Mouse (Mus musculus) heart, embryonic 13.5 days (tissue): ENCODE measurements around the gene Dtx3. TPM values are rescaled to one million over a fixed set of nuclear protein-coding genes. Genes with fewer than 3 reads are reported as not detected.

Experiments used
- ATAC-seq: fragments of 200-750 bp; cut with Nextera tagmentation; 2 replicates; pipeline ENCODE4 v1.8.0; 2017; ENCODE audit warnings: moderate TSS enrichment; ENCODE audit not compliant: insufficient number of reproducible peaks, low FRiP score, low TSS enrichment; ENCODE audit errors: extremely low read depth
- H3K27ac ChIP-seq: fragments of 300-500 bp; sonication (generic); replicated peaks from 2 replicates; pipeline ENCODE4 v1.5.1; 2015; ENCODE audit warnings: moderate library complexity, mild to moderate bottlenecking, inconsistent platforms
- H3K27me3 ChIP-seq: fragments of 300-500 bp; sonication (generic); replicated peaks from 2 replicates; pipeline ENCODE4 v1.6.1; 2015; ENCODE audit warnings: mild to moderate bottlenecking, inconsistent platforms
- H3K36me3 ChIP-seq: fragments of 300-500 bp; sonication (generic); 2 replicates; pipeline ENCODE4 v1.6.1; 2015; ENCODE audit warnings: mild to moderate bottlenecking, inconsistent platforms
- H3K4me1 ChIP-seq: fragments of 300-500 bp; sonication (generic); 2 replicates; pipeline ENCODE4 v1.6.1; 2015; ENCODE audit warnings: inconsistent platforms
- H3K4me2 ChIP-seq: fragments of 300-500 bp; sonication (generic); 2 replicates; pipeline ENCODE4 v1.6.1; 2015; ENCODE audit warnings: inconsistent platforms, mild to moderate bottlenecking, moderate library complexity
- H3K4me3 ChIP-seq: fragments of 300-500 bp; sonication (generic); 2 replicates; pipeline ENCODE4 v1.5.1; 2015; ENCODE audit warnings: moderate library complexity, mild to moderate bottlenecking, inconsistent platforms
- H3K9ac ChIP-seq: fragments of 300-500 bp; sonication (generic); 2 replicates; pipeline ENCODE4 v1.6.1; 2015; ENCODE audit warnings: inconsistent platforms, mild to moderate bottlenecking, moderate library complexity
- H3K9me3 ChIP-seq: fragments of 300-500 bp; sonication (generic); 2 replicates; pipeline ENCODE4 v1.6.1; 2016; ENCODE audit warnings: inconsistent platforms
- WGBS: fragments of 180-500 bp; shearing (Covaris S2); methylation state at CpG from one replicate; pipeline ENCODE4 v1.1.7; 2015; ENCODE audit warnings: mixed read lengths; 5-methylcytosine and 5-hydroxymethylcytosine counted together
- polyA plus RNA-seq: library from polyadenylated mRNA; unstranded; fragments of >200 nt; fragmentation: Nextera tagmentation; extraction: Ambion mirVana; gene quantifications from 2 replicates; pipeline ENCODE4 v1.2.1, GENCODE M21; 2015

The Dtx3 gene
- polyA plus RNA-seq, 1 experiment from 2014 or later: 65.2 TPM

- Histone ChIP-seq H3K27ac (no peak overlapping the region), H3K9me3 (no peaks in the 10 kb centered on the region), H3K4me2 (no peak overlapping the region), H3K36me3 (peaks cover 33% of the 10 kb centered on the region), H3K27me3 (peaks cover 61% of the 10 kb centered on the region), H3K4me1 (peaks cover 40% of the 10 kb centered on the region), H3K9ac (no peak overlapping the region), H3K4me3 (no peak overlapping the region)
- 63% methylated on average over 9 of the region's 9 CpGs for WGBS
- ATAC-seq: no peak
These were observed 10.4 kb downstream of the Dtx3 start for GRCm38 (mm10) chr10:127185101-127185500.

- no peaks in the 10 kb centered on the region for H3K9me3 ChIP-seq
- H3K4me1 ChIP-seq: peaks cover 33% of the 10 kb centered on the region
- H3K4me2 ChIP-seq: peak overlapping the region; percentile 40
- H3K27me3 ChIP-seq: peaks cover 75% of the 10 kb centered on the region
- no peak for ATAC-seq
- H3K4me3 ChIP-seq: peak overlapping the region; percentile 23
- H3K9ac ChIP-seq: 0 out of 2 replicates have a peak overlapping the region, but pooled peaks have one; percentile 38
- H3K27ac ChIP-seq: no peak overlapping the region
- peaks cover 33% of the 10 kb centered on the region for H3K36me3 ChIP-seq
- WGBS: 19% methylated on average over 20 of the region's 20 CpGs
These were observed 11.8 kb downstream of the Dtx3 start for GRCm38 (mm10) chr10:127183759-127184158.

GRCm38 (mm10) chr10:127182624-127183023 lies 12.9 kb downstream of the Dtx3 start:
- H3K36me3 ChIP-seq: peaks cover 33% of the 10 kb centered on the region
- no peaks in the 10 kb centered on the region for H3K9me3 ChIP-seq
- no peak overlapping the region for H3K27ac ChIP-seq
- peak overlapping the region; percentile 40 for H3K4me2 ChIP-seq
- H3K4me1 ChIP-seq: peaks cover 36% of the 10 kb centered on the region
- WGBS: 80% methylated on average over 4 of the region's 4 CpGs
- no peak for ATAC-seq
- H3K9ac ChIP-seq: 0 out of 2 replicates have a peak overlapping the region, but pooled peaks have one; percentile 8
- peak overlapping the region; percentile 13; the same call in 1 of the 2 replicates for H3K4me3 ChIP-seq
- H3K27me3 ChIP-seq: peaks cover 85% of the 10 kb centered on the region

GRCm38 (mm10) chr10:127181566-127181965 lies 14.0 kb downstream of the Dtx3 start:
- peaks cover 36% of the 10 kb centered on the region for H3K4me1 ChIP-seq
- WGBS: 49% methylated on average over 6 of the region's 6 CpGs
- H3K9me3 ChIP-seq: no peaks in the 10 kb centered on the region
- H3K27ac ChIP-seq: no peak overlapping the region
- peaks cover 90% of the 10 kb centered on the region for H3K27me3 ChIP-seq
- peak overlapping the region; percentile 13; the same call in 1 of the 2 replicates for H3K4me3 ChIP-seq
- H3K9ac ChIP-seq: no peak overlapping the region; the same call in 1 of the 2 replicates
- peaks cover 27% of the 10 kb centered on the region for H3K36me3 ChIP-seq
- ATAC-seq: no peak
- H3K4me2 ChIP-seq: peak overlapping the region; percentile 40

- no peak overlapping the region for H3K9ac ChIP-seq
- 13% methylated on average over 3 of the region's 3 CpGs for WGBS
- H3K27ac ChIP-seq: peak overlapping the region; percentile 37; the same call in 1 of the 2 replicates
These were observed 14.9 kb downstream of the Dtx3 start for GRCm38 (mm10) chr10:127180695-127181047.

GRCm38 (mm10) chr10:127179871-127180694 lies 15.4 kb downstream of the Dtx3 start, which contains the start of gene Slc26a10:
Gene Slc26a10, minus strand, starts transcription at chr10:127180645.
- ATAC-seq: no peak

More at GRCm38 (mm10) chr10:127180695-127181047, 14.9 kb downstream of the Dtx3 start:
- Histone ChIP-seq H3K27me3 (peaks cover 99% of the 10 kb centered on the region), H3K4me2 (peak overlapping the region; percentile 73), H3K4me1 (peaks cover 36% of the 10 kb centered on the region), H3K36me3 (peaks cover 19% of the 10 kb centered on the region), H3K4me3 (peak overlapping the region; percentile 45), H3K9me3 (no peaks in the 10 kb centered on the region)
- no peak for ATAC-seq

GRCm38 (mm10) chr10:127178286-127179027 lies 17.1 kb downstream of the Dtx3 start:
- WGBS: 5% methylated on average over 41 of the region's 41 CpGs
- H3K4me2 ChIP-seq: peak overlapping the region; percentile 73
- peaks cover 8% of the 10 kb centered on the region for H3K36me3 ChIP-seq
- H3K9me3 ChIP-seq: no peaks in the 10 kb centered on the region
- peak overlapping the region; percentile 45 for H3K4me3 ChIP-seq
- peak overlapping the region; percentile 68 for H3K9ac ChIP-seq
- no peak overlapping the region for H3K27ac ChIP-seq
- peaks cover 99% of the 10 kb centered on the region for H3K27me3 ChIP-seq
- peaks cover 27% of the 10 kb centered on the region for H3K4me1 ChIP-seq
- no peak for ATAC-seq

More at GRCm38 (mm10) chr10:127179871-127180694, 15.4 kb downstream of the Dtx3 start, which contains the start of gene Slc26a10:
- Histone ChIP-seq H3K9me3 (no peaks in the 10 kb centered on the region), H3K36me3 (peaks cover 15% of the 10 kb centered on the region), H3K4me2 (peak within 1 kb of the TSS; percentile 73), H3K4me3 (peak within 1 kb of the TSS; percentile 45), H3K27me3 (peaks cover 99% of the 10 kb centered on the region), H3K27ac (peak within 1 kb of the TSS; percentile 37; the same call in 1 of the 2 replicates), H3K4me1 (peaks cover 36% of the 10 kb centered on the region), H3K9ac (peak within 1 kb of the TSS; percentile 71)
- WGBS: 2% methylated on average over 34 of the region's 34 CpGs

- Histone ChIP-seq H3K4me3 (peak overlapping the region; percentile 45), H3K4me1 (peaks cover 26% of the 10 kb centered on the region), H3K4me2 (peak overlapping the region; percentile 73), H3K9me3 (no peaks in the 10 kb centered on the region), H3K9ac (peak overlapping the region; percentile 68), H3K36me3 (peaks cover 3% of the 10 kb centered on the region; the same call in 1 of the 2 replicates), H3K27ac (no peak overlapping the region), H3K27me3 (peaks cover 99% of the 10 kb centered on the region)
- WGBS: 2% methylated on average over 23 of the region's 23 CpGs
- ATAC-seq: peak; percentile 21; the same call in 1 of the 2 replicates
These were observed 17.8 kb downstream of the Dtx3 start for GRCm38 (mm10) chr10:127177719-127178118.

GRCm38 (mm10) chr10:127177235-127177634 lies 18.3 kb downstream of the Dtx3 start:
- ATAC-seq: no peak
- WGBS: 18% methylated on average over 9 of the region's 9 CpGs
- H3K4me3 ChIP-seq: no peak overlapping the region; the same call in 1 of the 2 replicates

GRCm38 (mm10) chr10:127176756-127177155 lies 18.8 kb downstream of the Dtx3 start:
- Histone ChIP-seq H3K4me3 (no peak overlapping the region), H3K9ac (no peak overlapping the region), H3K27ac (no peak overlapping the region), H3K9me3 (no peaks in the 10 kb centered on the region), H3K4me1 (peaks cover 26% of the 10 kb centered on the region), H3K36me3 (no peaks in the 10 kb centered on the region), H3K27me3 (peaks cover 98% of the 10 kb centered on the region), H3K4me2 (peak overlapping the region; percentile 36)
- no peak for ATAC-seq
- WGBS: 6% methylated on average over 7 of the region's 7 CpGs

More at GRCm38 (mm10) chr10:127177235-127177634, 18.3 kb downstream of the Dtx3 start:
- H3K27me3 ChIP-seq: peaks cover 98% of the 10 kb centered on the region
- H3K4me1 ChIP-seq: peaks cover 26% of the 10 kb centered on the region
- peak overlapping the region; percentile 73 for H3K4me2 ChIP-seq
- no peaks in the 10 kb centered on the region for H3K36me3 ChIP-seq
- no peaks in the 10 kb centered on the region for H3K9me3 ChIP-seq
- H3K27ac ChIP-seq: no peak overlapping the region
- H3K9ac ChIP-seq: no peak overlapping the region

GRCm38 (mm10) chr10:127176228-127176627 lies 19.3 kb downstream of the Dtx3 start:
- H3K9ac ChIP-seq: no peak overlapping the region
- no peak overlapping the region for H3K4me2 ChIP-seq
- no peaks in the 10 kb centered on the region for H3K9me3 ChIP-seq
- no peaks in the 10 kb centered on the region for H3K36me3 ChIP-seq
- no peak overlapping the region for H3K4me3 ChIP-seq
- peaks cover 26% of the 10 kb centered on the region for H3K4me1 ChIP-seq
- H3K27ac ChIP-seq: no peak overlapping the region
- WGBS: 30% methylated on average over 3 of the region's 3 CpGs
- peaks cover 98% of the 10 kb centered on the region for H3K27me3 ChIP-seq
- ATAC-seq: no peak
